Mouse (Mus musculus) E14TG2a.4 (cell line): ENCODE data around the gene Smim5.
"Not testable (repeated sequence)": the region's sequence is repeated elsewhere in the genome, so short reads cannot be mapped to it uniquely, and the experiment has no call there.

Experiments used
- H3K27me3 ChIP-seq: 2 replicates; pipeline ENCODE4 v1.6.1; 2014; ENCODE audit warnings: low read length, control low read depth; ENCODE audit not compliant: insufficient read depth
- H3K36me3 ChIP-seq: 2 replicates; pipeline ENCODE4 v1.6.1; 2014; ENCODE audit warnings: low read length, control low read depth; ENCODE audit not compliant: insufficient read depth
- H3K4me1 ChIP-seq: replicated peaks from 2 replicates; pipeline ENCODE4 v1.6.1; 2014; ENCODE audit warnings: low read depth, low read length, control low read depth
- H3K4me3 ChIP-seq: replicated peaks from 2 replicates; pipeline ENCODE4 v1.5.1; 2014; ENCODE audit warnings: mild to moderate bottlenecking, low read length
- H3K9me3 ChIP-seq: 2 replicates; pipeline ENCODE4 v1.6.1; 2014; ENCODE audit warnings: low read length, control low read depth
- CTCF ChIP-seq: conservative IDR thresholded peaks from 2 replicates; pipeline ENCODE4 v1.5.1; 2014; ENCODE audit warnings: low read length
- NANOG ChIP-seq: IDR thresholded peaks from 2 replicates; pipeline ENCODE4 v1.6.1; 2014; ENCODE audit warnings: borderline replicate concordance, low read length, mixed read lengths
- POU5F1 ChIP-seq: IDR thresholded peaks from 2 replicates; pipeline ENCODE4 v1.6.1; 2014; ENCODE audit warnings: low read length, borderline replicate concordance

The Smim5 gene

GRCm38 (mm10) chr11:115899486-115900266 is at the start of gene Smim5:
Gene Smim5, plus strand, starts transcription at chr11:115899966.
- peaks cover 5% of the 10 kb centered on the region; the same call in 1 of the 2 replicates for H3K27me3 ChIP-seq
- no peaks in the 10 kb centered on the region for H3K9me3 ChIP-seq
- H3K4me1 ChIP-seq: peaks cover 57% of the 10 kb centered on the region
- H3K36me3 ChIP-seq: peaks cover 68% of the 10 kb centered on the region
- TF ChIP-seq NANOG: no peak
- H3K4me3 ChIP-seq: 0 out of 2 replicates have a peak within 1 kb of the TSS, but pooled peaks have one; percentile 30

GRCm38 (mm10) chr11:115854674-115855073 is 45.1 kb upstream of the Smim5 start:
- Histone ChIP-seq H3K27me3 (peaks cover 20% of the 10 kb centered on the region), H3K9me3 (no peaks in the 10 kb centered on the region), H3K4me1 (peaks cover 37% of the 10 kb centered on the region), H3K36me3 (peaks cover 62% of the 10 kb centered on the region), H3K4me3 (no peak overlapping the region)
- TF ChIP-seq POU5F1: no peak
- no peak for TF ChIP-seq CTCF
- no peak for TF ChIP-seq NANOG

- H3K9me3 ChIP-seq, H3K4me3 ChIP-seq: not testable (repeated sequence)
- peaks cover 38% of the 10 kb centered on the region for H3K36me3 ChIP-seq
- H3K27me3 ChIP-seq: peaks cover 45% of the 10 kb centered on the region
- H3K4me1 ChIP-seq: peaks cover 26% of the 10 kb centered on the region
These were observed 42.6 kb upstream of the Smim5 start for GRCm38 (mm10) chr11:115857146-115857545.

- H3K4me1 ChIP-seq: peaks cover 22% of the 10 kb centered on the region
- H3K27me3 ChIP-seq: peaks cover 48% of the 10 kb centered on the region
- TF ChIP-seq POU5F1 (no peak), CTCF (no peak), NANOG (no peak)
- peaks cover 30% of the 10 kb centered on the region for H3K36me3 ChIP-seq
- H3K9me3 ChIP-seq: no peaks in the 10 kb centered on the region
- peak overlapping the region; percentile 78 for H3K4me3 ChIP-seq
These were observed 41.8 kb upstream of the Smim5 start for GRCm38 (mm10) chr11:115857936-115858335.

- Histone ChIP-seq H3K36me3 (peaks cover 25% of the 10 kb centered on the region), H3K9me3 (no peaks in the 10 kb centered on the region), H3K4me3 (peak within 1 kb of the TSS; percentile 78), H3K27me3 (peaks cover 52% of the 10 kb centered on the region), H3K4me1 (peaks cover 26% of the 10 kb centered on the region)
- TF ChIP-seq CTCF (no peak), NANOG (no peak), POU5F1 (no peak)
These were observed 41.4 kb upstream of the Smim5 start, which contains the start of gene Myo15b for GRCm38 (mm10) chr11:115858354-115858753. Gene Myo15b, plus strand, starts transcription at chr11:115858406.

- Histone ChIP-seq H3K4me3 (peak overlapping the region; percentile 78), H3K36me3 (peaks cover 16% of the 10 kb centered on the region), H3K4me1 (peaks cover 29% of the 10 kb centered on the region), H3K9me3 (no peaks in the 10 kb centered on the region), H3K27me3 (peaks cover 52% of the 10 kb centered on the region)
- TF ChIP-seq NANOG (no peak), CTCF (no peak)
These were observed 40.4 kb upstream of the Smim5 start for GRCm38 (mm10) chr11:115859143-115859945.

GRCm38 (mm10) chr11:115863895-115864294 is 35.9 kb upstream of the Smim5 start:
- Histone ChIP-seq H3K4me3 (no peak overlapping the region), H3K27me3 (peaks cover 37% of the 10 kb centered on the region), H3K9me3 (no peaks in the 10 kb centered on the region), H3K36me3 (no peaks in the 10 kb centered on the region), H3K4me1 (peaks cover 33% of the 10 kb centered on the region)
- peak; percentile 34 for TF ChIP-seq CTCF
- no peak for TF ChIP-seq POU5F1
- TF ChIP-seq NANOG: no peak

- H3K4me3 ChIP-seq: no peak overlapping the region
- no peaks in the 10 kb centered on the region for H3K9me3 ChIP-seq
- peaks cover 29% of the 10 kb centered on the region for H3K4me1 ChIP-seq
- H3K36me3 ChIP-seq: no peaks in the 10 kb centered on the region
- H3K27me3 ChIP-seq: no peaks in the 10 kb centered on the region
- TF ChIP-seq NANOG: no peak
- no peak for TF ChIP-seq POU5F1
- TF ChIP-seq CTCF: no peak
These were observed 30.4 kb upstream of the Smim5 start for GRCm38 (mm10) chr11:115869393-115869792.

GRCm38 (mm10) chr11:115872437-115872836 is 27.3 kb upstream of the Smim5 start:
- Histone ChIP-seq H3K9me3 (no peaks in the 10 kb centered on the region), H3K36me3 (no peaks in the 10 kb centered on the region), H3K27me3 (no peaks in the 10 kb centered on the region), H3K4me3 (no peak overlapping the region), H3K4me1 (peaks cover 15% of the 10 kb centered on the region)
- TF ChIP-seq NANOG (no peak), CTCF (no peak)
